Mouse (Mus musculus) MEL (cell line): Measurements from ENCODE around the gene Wnt1. TPM values are rescaled to one million over a fixed set of nuclear protein-coding genes. Genes with fewer than 3 reads are reported as not detected.

Source experiments
- DNase-seq: peaks from one replicate; pipeline ENCODE4 v3.0.0; 2011; ENCODE audit warnings: low read depth, low spot score
- H3K27ac ChIP-seq: 2 replicates; pipeline ENCODE4 v1.5.1; 2012; ENCODE audit warnings: low read depth, mild to moderate bottlenecking, control low read depth, low read length, moderate library complexity; ENCODE audit not compliant: control insufficient read depth
- H3K27me3 ChIP-seq, 2 experiments: fragments of 150-350 bp in 1 of 2; sonication (generic) in 1 of 2; 2 replicates each; pipeline ENCODE4 v1.6.1; 2012; ENCODE audit warnings: low read length in 2 of 2, mild to moderate bottlenecking in 2 of 2, improper control_type of control experiment in 1 of 2, moderate library complexity in 1 of 2; ENCODE audit not compliant: insufficient read depth in 2 of 2, control insufficient read depth in 1 of 2
- H3K36me3 ChIP-seq, 2 experiments: 2 replicates each; pipeline ENCODE4 v1.6.1; 2012 to 2014; ENCODE audit warnings: low read length in 2 of 2, improper control_type of control experiment in 1 of 2, inconsistent platforms in 1 of 2, mild to moderate bottlenecking in 1 of 2; ENCODE audit not compliant: insufficient read depth in 2 of 2, control insufficient read depth in 1 of 2
- H3K4me1 ChIP-seq, 2 experiments: fragments of 150-350 bp in 1 of 2; sonication (generic) in 1 of 2; 2 replicates each; pipeline ENCODE4 v1.6.1; 2012; ENCODE audit warnings: low read length in 2 of 2, improper control_type of control experiment in 1 of 2, mild to moderate bottlenecking in 1 of 2; ENCODE audit not compliant: insufficient read depth in 2 of 2, control insufficient read depth in 1 of 2
- H3K4me3 ChIP-seq, 2 experiments: fragments of 150-350 bp in 1 of 2; sonication (generic) in 1 of 2; 2 replicates each; pipeline ENCODE4 v1.5.1; 2012; ENCODE audit warnings: low read depth in 2 of 2, low read length in 2 of 2, mild to moderate bottlenecking in 2 of 2, moderate library complexity in 2 of 2, control low read depth in 1 of 2, improper control_type of control experiment in 1 of 2; ENCODE audit not compliant: control insufficient read depth in 1 of 2, insufficient read depth in 1 of 2
- H3K79me2 ChIP-seq: 2 replicates; pipeline ENCODE4 v1.6.1; 2012; ENCODE audit warnings: mild to moderate bottlenecking, low read length, moderate library complexity; ENCODE audit not compliant: control insufficient read depth, poor library complexity, insufficient read depth
- H3K9ac ChIP-seq: 2 replicates; pipeline ENCODE4 v1.6.1; 2012; ENCODE audit warnings: low read depth, mild to moderate bottlenecking, control low read depth, low read length, moderate library complexity; ENCODE audit not compliant: control insufficient read depth, poor library complexity, severe bottlenecking
- H3K9me3 ChIP-seq: fragments of 150-350 bp; sonication (generic); replicated peaks from 2 replicates; pipeline ENCODE4 v1.6.1; 2012; ENCODE audit warnings: mild to moderate bottlenecking, low read length, improper control_type of control experiment, moderate library complexity; ENCODE audit not compliant: insufficient read depth
- CHD2 ChIP-seq: IDR thresholded peaks from 2 replicates; pipeline ENCODE4 v1.6.1; 2011; ENCODE audit warnings: low read length, improper control_type of control experiment
- CTCF ChIP-seq, 3 experiments: IDR thresholded peaks in 2 of 3; conservative IDR thresholded peaks in 1 of 3; 2 replicates each; pipeline ENCODE4 v1.5.1; 2011 to 2012; ENCODE audit warnings: low read length in 3 of 3, low read depth in 2 of 3, mild to moderate bottlenecking in 2 of 3, improper control_type of control experiment in 1 of 3, inconsistent platforms in 1 of 3, mixed read lengths in 1 of 3, moderate library complexity in 1 of 3; ENCODE audit not compliant: control insufficient read depth in 1 of 3, insufficient read depth in 1 of 3, poor library complexity in 1 of 3, severe bottlenecking in 1 of 3
- E2F4 ChIP-seq: IDR thresholded peaks from 2 replicates; pipeline ENCODE4 v1.6.1; 2011; ENCODE audit warnings: low read depth, low read length, improper control_type of control experiment, borderline replicate concordance
- EP300 ChIP-seq, 2 experiments: IDR thresholded peaks; 2 replicates each; pipeline ENCODE4 v1.6.1; 2011; ENCODE audit warnings: improper control_type of control experiment in 2 of 2, low read length in 2 of 2, low read depth in 1 of 2, mild to moderate bottlenecking in 1 of 2
- GABPA ChIP-seq: IDR thresholded peaks from 2 replicates; pipeline ENCODE4 v1.6.1; 2012; ENCODE audit warnings: low read depth, mild to moderate bottlenecking, inconsistent platforms, low read length, improper control_type of control experiment, moderate library complexity
- GATA1 ChIP-seq: IDR thresholded peaks from 2 replicates; pipeline ENCODE4 v1.6.1; 2011; ENCODE audit warnings: low read depth, low read length, improper control_type of control experiment
- JUND ChIP-seq: IDR thresholded peaks from 2 replicates; pipeline ENCODE4 v1.6.1; 2011; ENCODE audit warnings: low read depth, mild to moderate bottlenecking, improper control_type of control experiment, low read length
- KAT2A ChIP-seq: conservative IDR thresholded peaks from 2 replicates; pipeline ENCODE4 v1.6.1; 2012; ENCODE audit warnings: low read depth, low read length, improper control_type of control experiment, inconsistent platforms
- MAX ChIP-seq: IDR thresholded peaks from 2 replicates; pipeline ENCODE4 v1.6.1; 2011; ENCODE audit warnings: low read length, improper control_type of control experiment
- MXI1 ChIP-seq: IDR thresholded peaks from 2 replicates; pipeline ENCODE4 v1.6.1; 2011; ENCODE audit warnings: mild to moderate bottlenecking, low read depth, low read length, improper control_type of control experiment
- MYC ChIP-seq: IDR thresholded peaks from 2 replicates; pipeline ENCODE4 v1.6.1; 2011; ENCODE audit warnings: low read depth, mild to moderate bottlenecking, low read length, improper control_type of control experiment, moderate library complexity
- NELFE ChIP-seq: IDR thresholded peaks from 2 replicates; pipeline ENCODE4 v1.6.1; 2011; ENCODE audit warnings: low read depth, low read length, improper control_type of control experiment
- POLR2AphosphoS2 ChIP-seq: IDR thresholded peaks from 2 replicates; pipeline ENCODE4 v1.6.1; 2011; ENCODE audit warnings: low read length, improper control_type of control experiment
- POLR2AphosphoS5 ChIP-seq: IDR thresholded peaks from 2 replicates; pipeline ENCODE4 v1.6.1; 2012; ENCODE audit warnings: low read depth, borderline replicate concordance, mild to moderate bottlenecking, inconsistent platforms, low read length, moderate library complexity, mixed read lengths
- RAD21 ChIP-seq: IDR thresholded peaks from 2 replicates; pipeline ENCODE4 v1.6.1; 2011; ENCODE audit warnings: mild to moderate bottlenecking, low read depth, low read length, improper control_type of control experiment
- ZC3H11A ChIP-seq: IDR thresholded peaks from 2 replicates; pipeline ENCODE4 v1.6.1; 2012; ENCODE audit warnings: low read depth, mild to moderate bottlenecking, inconsistent platforms, low read length, improper control_type of control experiment
- polyA plus RNA-seq, 2 experiments: library from polyadenylated mRNA; stranded (reverse) in 1 of 2; unstranded in 1 of 2; fragments of >175 nt in 1 of 2; fragments of >200 nt in 1 of 2; gene quantifications; 2 replicates each; pipeline versions ENCODE4 v1.2.1 to v1.2.4; 2012; ENCODE audit warnings: low replicate concordance in 2 of 2, low read depth in 1 of 2; ENCODE audit not compliant: insufficient read length in 2 of 2, insufficient read depth in 1 of 2, missing spikeins in 1 of 2
- total RNA-seq: library from RNA; depleted of rRNA; stranded (reverse); fragments of 300-350 nt; gene quantifications from 2 replicates; pipeline ENCODE4 v1.2.3, GENCODE M21; 2012; rRNA removed

The Wnt1 gene
- total and polyA plus RNA-seq, 3 experiments = not detected

- TF ChIP-seq MYC (no peak), POLR2AphosphoS5 (peak; percentile 34; the same call in 1 of the 2 replicates)
- Histone ChIP-seq H3K4me1 (no peaks in the 10 kb centered on the region), H3K9me3 (no peaks in the 10 kb centered on the region), H3K4me3 (no peak overlapping the region), H3K27me3 (no peaks in the 10 kb centered on the region), H3K27ac (no peak overlapping the region), H3K79me2 (no peaks in the 10 kb centered on the region), H3K9ac (no peak overlapping the region), H3K36me3 (peaks cover 0 to 16% of the 10 kb centered on the region in 2 experiments; a peak in 2 of 4 replicates)
- DNase-seq = no peak
These were observed 49.5 kb downstream of the Wnt1 start for GRCm38 (mm10) chr15:98839161-98839560.

GRCm38 (mm10) chr15:98839671-98840585 lies 50.3 kb downstream of the Wnt1 start:
- H3K4me1 ChIP-seq = no peaks in the 10 kb centered on the region
- H3K27ac ChIP-seq = no peak overlapping the region
- no peak for TF ChIP-seq EP300 (IDR thresholded peaks at IDR 0.05; ENCODE audit: low read depth in 1 of 2, low read length in 2 of 2)
- no peak for TF ChIP-seq RAD21
- no peak for TF ChIP-seq GATA1
- no peak for TF ChIP-seq GABPA
- TF ChIP-seq NELFE = no peak
- TF ChIP-seq CHD2 = no peak
- no peak for TF ChIP-seq MXI1
- TF ChIP-seq ZC3H11A = no peak
- no peak for TF ChIP-seq JUND
- TF ChIP-seq MAX = no peak
- TF ChIP-seq KAT2A = no peak
- TF ChIP-seq E2F4 = no peak
- TF ChIP-seq CTCF (IDR thresholded peaks at IDR 0.05 in 2 of 3, conservative IDR thresholded peaks at IDR 0.05 in 1 of 3; ENCODE audit: control insufficient read depth in 1 of 3, insufficient read depth in 1 of 3, low read depth in 2 of 3, low read length in 3 of 3, poor library complexity in 1 of 3, severe bottlenecking in 1 of 3) = no peak
- no peak for TF ChIP-seq POLR2AphosphoS2
- H3K9ac ChIP-seq = no peak overlapping the region
- H3K27me3 ChIP-seq = no peaks in the 10 kb centered on the region
- DNase-seq = no peak
- no peaks in the 10 kb centered on the region for H3K9me3 ChIP-seq
- H3K79me2 ChIP-seq = no peaks in the 10 kb centered on the region
- H3K36me3 ChIP-seq = peaks cover 0 to 18% of the 10 kb centered on the region in 2 experiments; a peak in 2 of 4 replicates
- no peak overlapping the region for H3K4me3 ChIP-seq

Other genes with a start within 250 kb of the Wnt1 start
- 40.5 and 44.0 TPM in 2 replicates for gene Ccnt1, start 218.9 kb upstream of the Wnt1 start, total RNA-seq
- 10 to 100 TPM; 19.5 to 63.2 TPM for gene Ccnt1, start 218.9 kb upstream of the Wnt1 start, polyA plus RNA-seq
- 0.50 TPM in 1 of 2 replicates, not detected in the other for gene 4930415O20Rik, start 218.9 kb upstream of the Wnt1 start, total RNA-seq
- under 1 TPM in 1 of 2 experiments, not detected in 1; 0.31 TPM for gene 4930415O20Rik, start 218.9 kb upstream of the Wnt1 start, polyA plus RNA-seq
- gene Adcy6, start 179.8 kb upstream of the Wnt1 start, total RNA-seq = 58.9 and 76.0 TPM in 2 replicates
- gene Adcy6, start 179.8 kb upstream of the Wnt1 start, polyA plus RNA-seq = 10 to 100 TPM in 1 of 2 experiments, not detected in 1; 77.3 TPM
- 1.4 TPM in 2 replicates for gene Cacnb3, start 159.0 kb upstream of the Wnt1 start, total RNA-seq
- gene Cacnb3, start 159.0 kb upstream of the Wnt1 start, polyA plus RNA-seq = 1 to 10 TPM in 1 of 2 experiments, not detected in 1; 8.5 TPM
- 193 and 213 TPM in 2 replicates for gene Ddx23, start 127.0 kb upstream of the Wnt1 start, total RNA-seq
- 100 to 1,000 TPM; 194 to 252 TPM for gene Ddx23, start 127.0 kb upstream of the Wnt1 start, polyA plus RNA-seq
- gene Rnd1, start 112.4 kb upstream of the Wnt1 start, total RNA-seq = 5.8 and 6.0 TPM in 2 replicates
- 1 to 10 TPM in 1 of 2 experiments, not detected in 1; 5.5 TPM for gene Rnd1, start 112.4 kb upstream of the Wnt1 start, polyA plus RNA-seq
- gene Ccdc65, start 81.7 kb upstream of the Wnt1 start, total RNA-seq = not detected in 2 replicates
- under 1 TPM in 1 of 2 experiments, not detected in 1; 0.13 TPM for gene Ccdc65, start 81.7 kb upstream of the Wnt1 start, polyA plus RNA-seq
- gene Fkbp11, start 61.7 kb upstream of the Wnt1 start, total RNA-seq = 109 and 160 TPM in 2 replicates
- gene Fkbp11, start 61.7 kb upstream of the Wnt1 start, polyA plus RNA-seq = 100 to 1,000 TPM in 1 of 2 experiments, not detected in 1; 118 TPM
- 37.4 and 41.1 TPM in 2 replicates for gene Arf3, start 26.6 kb upstream of the Wnt1 start, total RNA-seq
- gene Arf3, start 26.6 kb upstream of the Wnt1 start, polyA plus RNA-seq = 100 to 1,000 TPM; 140 to 239 TPM
- 0.13 and 0.23 TPM in 2 replicates for gene Wnt10b, start 11.7 kb upstream of the Wnt1 start, total RNA-seq
- gene Wnt10b, start 11.7 kb upstream of the Wnt1 start, polyA plus RNA-seq = under 1 TPM in 1 of 2 experiments, not detected in 1; 0.14 TPM
- 2.8 and 4.0 TPM in 2 replicates for gene Ddn, start 19.6 kb downstream of the Wnt1 start, total RNA-seq
- 1 to 10 TPM in 1 of 2 experiments, not detected in 1; 4.2 TPM for gene Ddn, start 19.6 kb downstream of the Wnt1 start, polyA plus RNA-seq
- gene Prkag1, start 41.7 kb downstream of the Wnt1 start, total RNA-seq = 122 and 126 TPM in 2 replicates
- gene Prkag1, start 41.7 kb downstream of the Wnt1 start, polyA plus RNA-seq = 100 to 1,000 TPM; 141 to 348 TPM
- gene Kmt2d, start 81.3 kb downstream of the Wnt1 start, total RNA-seq = 12.5 and 15.4 TPM in 2 replicates
- gene Kmt2d, start 81.3 kb downstream of the Wnt1 start, polyA plus RNA-seq = 10 to 100 TPM; 42.0 to 47.7 TPM
- gene Rhebl1, start 104.7 kb downstream of the Wnt1 start, total RNA-seq = 9.4 and 10.1 TPM in 2 replicates
- 10 to 100 TPM in 1 of 2 experiments, not detected in 1; 16.6 TPM for gene Rhebl1, start 104.7 kb downstream of the Wnt1 start, polyA plus RNA-seq
- 0.12 TPM in 1 of 2 replicates, not detected in the other for gene Dhh, start 108.7 kb downstream of the Wnt1 start, total RNA-seq
- gene Dhh, start 108.7 kb downstream of the Wnt1 start, polyA plus RNA-seq = not detected
- gene Lmbr1l, start 128.4 kb downstream of the Wnt1 start, total RNA-seq = 7.0 and 13.5 TPM in 2 replicates
- gene Lmbr1l, start 128.4 kb downstream of the Wnt1 start, polyA plus RNA-seq = 10 to 100 TPM in 1 of 2 experiments, not detected in 1; 17.3 TPM
- gene Tuba1b, start 144.7 kb downstream of the Wnt1 start, total RNA-seq = 1,577 and 1,672 TPM in 2 replicates
- gene Tuba1b, start 144.7 kb downstream of the Wnt1 start, polyA plus RNA-seq = 1,000 to 10,000 TPM in 1 of 2 experiments, not detected in 1; 1,861 TPM
- gene Gm49450, start 163.7 kb downstream of the Wnt1 start, total RNA-seq = not detected in 2 replicates
- not detected for gene Gm49450, start 163.7 kb downstream of the Wnt1 start, polyA plus RNA-seq
- 112 and 133 TPM in 2 replicates for gene Tuba1a, start 163.8 kb downstream of the Wnt1 start, total RNA-seq
- gene Tuba1a, start 163.8 kb downstream of the Wnt1 start, polyA plus RNA-seq = 10 to 100 TPM in 1 of 2 experiments, not detected in 1; 83.6 TPM
- gene Tuba1c, start 240.0 kb downstream of the Wnt1 start, total RNA-seq = 163 and 201 TPM in 2 replicates
- gene Tuba1c, start 240.0 kb downstream of the Wnt1 start, polyA plus RNA-seq = 100 to 1,000 TPM in 1 of 2 experiments, not detected in 1; 129 TPM